Mouse (Mus musculus) intestine, postnatal 0 days (tissue): Measurements from ENCODE around the gene Ostf1. TPM values are rescaled to one million over a fixed set of nuclear protein-coding genes. Genes with fewer than 3 reads are reported as not detected.
"Not testable (repeated sequence)": the region's sequence is repeated elsewhere in the genome, so short reads cannot be mapped to it uniquely, and the experiment has no call there.

Experiments
- ATAC-seq: fragments of 200-750 bp; cut with Nextera tagmentation; 2 replicates; pipeline ENCODE4 v1.8.0; 2017; ENCODE audit warnings: mild to moderate bottlenecking, moderate TSS enrichment, moderate library complexity
- H3K27ac ChIP-seq: fragments of 300-500 bp; sonication (generic); 2 replicates; pipeline ENCODE4 v1.5.1; 2014; ENCODE audit warnings: mild to moderate bottlenecking, low read depth, low read length, moderate library complexity
- H3K27me3 ChIP-seq: fragments of 300-500 bp; sonication (generic); replicated peaks from 2 replicates; pipeline ENCODE4 v1.6.1; 2014; ENCODE audit warnings: low read length, mixed read lengths; ENCODE audit not compliant: control insufficient read depth, insufficient read depth
- H3K36me3 ChIP-seq: fragments of 300-500 bp; sonication (generic); 2 replicates; pipeline ENCODE4 v1.6.1; 2014; ENCODE audit warnings: mild to moderate bottlenecking, moderate library complexity; ENCODE audit not compliant: control insufficient read depth, insufficient read depth
- H3K4me1 ChIP-seq: fragments of 300-500 bp; sonication (generic); replicated peaks from 2 replicates; pipeline ENCODE4 v1.6.1; 2014; ENCODE audit warnings: antibody characterized with exemption, low read length, mixed read lengths; ENCODE audit not compliant: control insufficient read depth, insufficient read depth
- H3K4me2 ChIP-seq: fragments of 300-500 bp; sonication (generic); replicated peaks from 2 replicates; pipeline ENCODE4 v1.6.1; 2014; ENCODE audit warnings: low read depth, mild to moderate bottlenecking, moderate library complexity
- H3K4me3 ChIP-seq: fragments of 300-500 bp; sonication (generic); 2 replicates; pipeline ENCODE4 v1.5.1; 2014; ENCODE audit warnings: low read depth, low read length
- H3K9ac ChIP-seq: fragments of 300-500 bp; sonication (generic); 2 replicates; pipeline ENCODE4 v1.6.1; 2014; ENCODE audit warnings: mild to moderate bottlenecking, low read depth, low read length
- H3K9me3 ChIP-seq: fragments of 300-500 bp; sonication (generic); 2 replicates; pipeline ENCODE4 v1.6.1; 2016; ENCODE audit warnings: mixed run types; ENCODE audit not compliant: control insufficient read depth
- CTCF ChIP-seq: sonication (generic); IDR thresholded peaks from 2 replicates; pipeline ENCODE4 v1.5.1; 2016; ENCODE audit warnings: low read depth, mild to moderate bottlenecking, control low read depth, antibody characterized with exemption, moderate library complexity
- WGBS: fragments of 180-500 bp; shearing (Covaris S2); extraction: QIAGEN DNeasy Blood & Tissue Kit; methylation state at CpG from one replicate; pipeline ENCODE4 v1.1.7; 2014; 5-methylcytosine and 5-hydroxymethylcytosine counted together
- polyA plus RNA-seq: library from polyadenylated mRNA; unstranded; fragments of >200 nt; fragmentation: Nextera tagmentation; extraction: Ambion mirVana; gene quantifications from 2 replicates; pipeline ENCODE4 v1.2.1, GENCODE M21; 2015

Ostf1 gene
- polyA plus RNA-seq, 1 experiment from 2014 or later: 140 TPM

- H3K36me3 ChIP-seq: peaks cover 31% of the 10 kb centered on the region
- 84% methylated on average over 5 of the region's 5 CpGs for WGBS
- TF ChIP-seq CTCF: no peak
- no peaks in the 10 kb centered on the region for H3K9me3 ChIP-seq
- no peak overlapping the region for H3K27ac ChIP-seq
- H3K4me2 ChIP-seq: no peak overlapping the region
- no peak for ATAC-seq
- H3K4me3 ChIP-seq: no peak overlapping the region
- H3K9ac ChIP-seq: no peak overlapping the region
- no peaks in the 10 kb centered on the region for H3K4me1 ChIP-seq
- no peaks in the 10 kb centered on the region for H3K27me3 ChIP-seq
Measured at GRCm38 (mm10) chr19:18590234-18590633, 41.4 kb downstream of the Ostf1 start.

- Histone ChIP-seq H3K27ac (no peak overlapping the region), H3K36me3 (peaks cover 31% of the 10 kb centered on the region), H3K9me3 (no peaks in the 10 kb centered on the region), H3K4me2 (no peak overlapping the region), H3K4me3 (no peak overlapping the region), H3K27me3 (no peaks in the 10 kb centered on the region), H3K4me1 (no peaks in the 10 kb centered on the region), H3K9ac (no peak overlapping the region)
- no peak for TF ChIP-seq CTCF
- ATAC-seq: no peak
- 93% methylated on average over 8 of the region's 8 CpGs for WGBS
Measured at GRCm38 (mm10) chr19:18589276-18589675, 42.3 kb downstream of the Ostf1 start.

- peaks cover 30% of the 10 kb centered on the region for H3K36me3 ChIP-seq
- not testable (repeated sequence) for H3K9me3 ChIP-seq, H3K27ac ChIP-seq, H3K27me3 ChIP-seq, H3K4me2 ChIP-seq, H3K4me1 ChIP-seq, H3K4me3 ChIP-seq, ATAC-seq, H3K9ac ChIP-seq
- WGBS: 95% methylated on average over 10 of the region's 10 CpGs
Measured at GRCm38 (mm10) chr19:18588801-18589200, 42.8 kb downstream of the Ostf1 start.

- no peak overlapping the region for H3K27ac ChIP-seq
- H3K27me3 ChIP-seq: no peaks in the 10 kb centered on the region
- no peaks in the 10 kb centered on the region for H3K4me1 ChIP-seq
- no peak overlapping the region for H3K4me3 ChIP-seq
- H3K9ac ChIP-seq: no peak overlapping the region
- 95% methylated on average over 1 of the region's 1 CpGs for WGBS
- no peaks in the 10 kb centered on the region for H3K9me3 ChIP-seq
- H3K4me2 ChIP-seq: no peak overlapping the region
- TF ChIP-seq CTCF: peak; percentile 59
- no peak for ATAC-seq
- peaks cover 25% of the 10 kb centered on the region for H3K36me3 ChIP-seq
Measured at GRCm38 (mm10) chr19:18588243-18588642, 43.4 kb downstream of the Ostf1 start.

- no peak for ATAC-seq
- Histone ChIP-seq H3K27me3 (no peaks in the 10 kb centered on the region), H3K27ac (no peak overlapping the region), H3K36me3 (peaks cover 25% of the 10 kb centered on the region), H3K9me3 (no peaks in the 10 kb centered on the region), H3K4me3 (no peak overlapping the region), H3K9ac (no peak overlapping the region), H3K4me1 (no peaks in the 10 kb centered on the region), H3K4me2 (no peak overlapping the region)
- WGBS: 95% methylated on average over 9 of the region's 9 CpGs
- TF ChIP-seq CTCF: no peak
Measured at GRCm38 (mm10) chr19:18587118-18587517, 44.5 kb downstream of the Ostf1 start.

GRCm38 (mm10) chr19:18584621-18585020, 47.0 kb downstream of the Ostf1 start:
- Histone ChIP-seq H3K27ac (no peak overlapping the region), H3K36me3 (peaks cover 31% of the 10 kb centered on the region), H3K9ac (no peak overlapping the region), H3K4me3 (no peak overlapping the region), H3K27me3 (no peaks in the 10 kb centered on the region), H3K4me2 (no peak overlapping the region), H3K4me1 (no peaks in the 10 kb centered on the region), H3K9me3 (no peaks in the 10 kb centered on the region)
- ATAC-seq: no peak
- WGBS: 93% methylated on average over 7 of the region's 7 CpGs
- TF ChIP-seq CTCF: no peak

GRCm38 (mm10) chr19:18583706-18584105, 47.9 kb downstream of the Ostf1 start:
- no peaks in the 10 kb centered on the region for H3K9me3 ChIP-seq
- H3K4me3 ChIP-seq: no peak overlapping the region
- H3K27ac ChIP-seq: no peak overlapping the region
- TF ChIP-seq CTCF: no peak
- no peaks in the 10 kb centered on the region for H3K27me3 ChIP-seq
- WGBS: 97% methylated on average over 4 of the region's 4 CpGs
- no peak overlapping the region for H3K9ac ChIP-seq
- no peak overlapping the region for H3K4me2 ChIP-seq
- H3K36me3 ChIP-seq: peaks cover 22% of the 10 kb centered on the region
- ATAC-seq: no peak
- H3K4me1 ChIP-seq: no peaks in the 10 kb centered on the region
